In the genomic region with DNA sequence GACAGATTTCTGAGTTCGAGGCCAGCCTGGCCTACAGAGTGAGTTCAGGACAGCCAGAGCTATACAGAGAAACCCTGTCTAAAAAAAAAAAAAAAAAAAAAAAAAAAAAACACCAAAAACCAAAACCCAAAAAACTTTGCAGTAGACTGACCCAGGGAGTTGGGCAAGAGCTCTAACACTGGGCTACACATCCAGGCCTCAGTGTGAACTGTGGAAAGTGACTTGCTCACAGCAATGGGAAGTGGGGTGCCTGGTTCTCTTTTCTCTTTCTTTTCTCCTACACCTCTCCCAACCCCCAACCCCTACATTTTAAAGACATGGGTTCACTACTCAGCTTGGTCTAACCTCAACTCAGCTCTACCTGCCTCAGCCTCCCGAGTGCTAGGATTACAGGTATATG, we compare ENCODE assay signal across 25 mouse cellular contexts. TPM values are rescaled to one million over a fixed set of nuclear protein-coding genes. Genes with fewer than 3 reads are reported as not detected.
DNase-seq lines count a peak whose midpoint lies in the region; ATAC-seq and TF ChIP-seq lines count a peak whose summit lies in the region.
"Had no signal": no experiment of that assay in that cellular context is flagged by ENCODE, and none has a peak within 500 bp of the region (broad histone marks: within the 10 kb centered on the region; RNA-seq: fewer than 3 reads in every experiment).

No protein-coding gene starts in this region.

- H3K4me3 ChIP-seq in heart, embryonic 11.5 days (ENCODE audit: low read depth, low read length): no peak overlapping the region
- H3K4me3 ChIP-seq in lung, postnatal 0 days (ENCODE audit: low read depth, low read length): no peak overlapping the region
- H3K4me3 ChIP-seq in midbrain, embryonic 16.5 days (ENCODE audit: low read depth, low read length): no peak overlapping the region

- H3K4me1 ChIP-seq in heart, embryonic 11.5 days (ENCODE audit: control insufficient read depth, insufficient read depth, low read length): no peaks in the 10 kb centered on the region
- H3K4me1 ChIP-seq in lung, postnatal 0 days (ENCODE audit: insufficient read depth, low read depth, low read length): no peaks in the 10 kb centered on the region
- H3K4me1 ChIP-seq in midbrain, embryonic 16.5 days (ENCODE audit: control insufficient read depth, insufficient read depth, low read length): no peaks in the 10 kb centered on the region

- no peak overlapping the region for H3K4me2 ChIP-seq in heart, embryonic 11.5 days
- H3K4me2 ChIP-seq in lung, postnatal 0 days (replicated peaks; ENCODE audit: low read depth, low read length): no peak overlapping the region
- no peak overlapping the region for H3K4me2 ChIP-seq in midbrain, embryonic 16.5 days (ENCODE audit: low read length)

- no peak overlapping the region for H3K27ac ChIP-seq in heart, embryonic 11.5 days (ENCODE audit: low read depth, low read length)
- H3K27ac ChIP-seq in lung, postnatal 0 days (ENCODE audit: low read length): no peak overlapping the region
- H3K27ac ChIP-seq in midbrain, embryonic 16.5 days (ENCODE audit: low read length): no peak overlapping the region

- H3K9ac ChIP-seq in heart, embryonic 11.5 days (ENCODE audit: low read depth, low read length): no peak overlapping the region
- no peak overlapping the region for H3K9ac ChIP-seq in lung, postnatal 0 days (replicated peaks; ENCODE audit: low read depth)
- H3K9ac ChIP-seq in midbrain, embryonic 16.5 days (ENCODE audit: low read depth, low read length): no peak overlapping the region

- 0 out of 2 replicates have a peak, but pooled peaks have one; percentile 42 for ATAC-seq in common myeloid progenitor, adult 5-6 weeks (replicated peaks; ENCODE audit: low read depth, poor library complexity, severe bottlenecking)
- ATAC-seq in granulocyte monocyte progenitor cell, adult 5-6 weeks (replicated peaks; ENCODE audit: poor library complexity, severe bottlenecking): peak; percentile 80
- peak; percentile 56 for ATAC-seq in megakaryocyte, adult 5-6 weeks (ENCODE audit: poor library complexity, severe bottlenecking)
- peak; percentile 82 for ATAC-seq in megakaryocyte progenitor cell, adult 5-6 weeks (replicated peaks; ENCODE audit: poor library complexity)
- no peak for ATAC-seq in heart, embryonic 11.5 days (replicated peaks; ENCODE audit: insufficient number of reproducible peaks, low FRiP score, low TSS enrichment)
- ATAC-seq in lung, postnatal 0 days: no peak
- ATAC-seq in midbrain, embryonic 16.5 days: no peak
- ATAC-seq: activated CD4-positive, CD25-positive, alpha-beta regulatory T cell, adult 4 months; CD4-positive, CD25-positive, alpha-beta regulatory T cell, adult 4 months; Patski had no signal

- no peaks in the 10 kb centered on the region for H3K36me3 ChIP-seq in heart, embryonic 11.5 days (ENCODE audit: control insufficient read depth, insufficient read depth, low read length)
- no peaks in the 10 kb centered on the region for H3K36me3 ChIP-seq in lung, postnatal 0 days (ENCODE audit: insufficient read depth, low read length)
- H3K36me3 ChIP-seq in midbrain, embryonic 16.5 days (ENCODE audit: control insufficient read depth, insufficient read depth, low read length): no peaks in the 10 kb centered on the region
- H3K36me3 ChIP-seq: G1E had no signal

- no peak for TF ChIP-seq EP300 in lung, postnatal 0 days (IDR thresholded peaks at IDR 0.05)

- H3K27me3 ChIP-seq in heart, embryonic 11.5 days (ENCODE audit: control insufficient read depth, insufficient read depth, low read length): no peaks in the 10 kb centered on the region; the same call in 1 of the 2 replicates
- no peaks in the 10 kb centered on the region for H3K27me3 ChIP-seq in lung, postnatal 0 days (replicated peaks; ENCODE audit: insufficient read depth, low read length)
- H3K27me3 ChIP-seq in midbrain, embryonic 16.5 days (ENCODE audit: control insufficient read depth, insufficient read depth, low read depth, low read length): no peaks in the 10 kb centered on the region
- H3K27me3 ChIP-seq: Patski had no signal

- DNase-seq in lung, postnatal 0 days (ENCODE audit: low spot score): no peak
- no peak for DNase-seq in thymus, postnatal 0 days (ENCODE audit: low spot score)
- DNase-seq: adrenal gland, adult 2 months; adrenal gland, adult 8-10 months; adrenal gland, postnatal 10 days; adrenal gland, postnatal 14 days; adrenal gland, postnatal 25 days; adrenal gland, postnatal 36 days; B cell, adult 2 months; cerebellum, adult 11 months; cerebellum, adult 11-12 months had no signal

- no peaks in the 10 kb centered on the region for H3K9me3 ChIP-seq in heart, embryonic 11.5 days (replicated peaks; ENCODE audit: control insufficient read depth, low read length)
- no peaks in the 10 kb centered on the region for H3K9me3 ChIP-seq in lung, postnatal 0 days (ENCODE audit: low read length)
- no peaks in the 10 kb centered on the region for H3K9me3 ChIP-seq in midbrain, embryonic 16.5 days (replicated peaks; ENCODE audit: control insufficient read depth, low read length, poor library complexity, severe bottlenecking)
- H3K9me3 ChIP-seq: G1E had no signal

- TF ChIP-seq CTCF in lung, postnatal 0 days (IDR thresholded peaks at IDR 0.05): no peak

- WGBS in heart, embryonic 11.5 days (ENCODE audit: insufficient replicate concordance): 72% methylated on average over 2 of the region's 2 CpGs
- 82% methylated on average over 2 of the region's 2 CpGs for WGBS in lung, postnatal 0 days
- WGBS in midbrain, embryonic 16.5 days: 83% methylated on average over 2 of the region's 2 CpGs

RNA-seq across cellular contexts. Expression of gene Cngb1, which starts 44.2 kb away (rescaled TPM):
- total RNA-seq in common myeloid progenitor, adult 5-6 weeks (2017): 2.6 and 5.2 TPM in 2 replicates
- total RNA-seq in granulocyte monocyte progenitor cell, adult 5-6 weeks (2014; fragmentation: Nextera tagmentation): 8.2 and 8.5 TPM in 2 replicates
- 8.6 and 10.0 TPM in 2 replicates for total RNA-seq in granulocyte monocyte progenitor cell, adult 5-6 weeks (2017)
- 0.96 TPM in 1 of 2 replicates, not detected in the other for total RNA-seq in megakaryocyte, adult 5-6 weeks (2015)
- total RNA-seq in megakaryocyte, adult 5-6 weeks (2017): 0.20 TPM in 1 of 2 replicates, not detected in the other
- total RNA-seq in megakaryocyte progenitor cell, adult 5-6 weeks (2015): 6.3 and 9.3 TPM in 2 replicates
- 2.8 and 3.0 TPM in 2 replicates for total RNA-seq in megakaryocyte progenitor cell, adult 5-6 weeks (2017)
- 0.82 TPM in 1 of 2 replicates, not detected in the other for polyA plus RNA-seq in heart, embryonic 11.5 days (2014; fragmentation: Nextera tagmentation; extraction: Ambion mirVana)
- 3.3 and 4.0 TPM in 2 replicates for polyA plus RNA-seq in lung, postnatal 0 days (2015; fragmentation: Nextera tagmentation; extraction: Ambion mirVana)
- 0.67 and 1.2 TPM in 2 replicates for polyA plus RNA-seq in thymus, postnatal 0 days (2015; fragmentation: Nextera tagmentation; extraction: Ambion mirVana)
- 0.51 and 0.67 TPM in 2 replicates for polyA plus RNA-seq in midbrain, embryonic 16.5 days (2015; fragmentation: Nextera tagmentation; extraction: Ambion mirVana)
- total RNA-seq: CH12.LX, MEL had no signal
- polyA plus RNA-seq: G1E had no signal

RNA-seq across cellular contexts. Expression of gene Tepp, which starts 48.2 kb away (rescaled TPM):
- total RNA-seq in common myeloid progenitor, adult 5-6 weeks (2017): not detected in 2 replicates
- not detected in 2 replicates for total RNA-seq in granulocyte monocyte progenitor cell, adult 5-6 weeks (2014; fragmentation: Nextera tagmentation)
- not detected in 2 replicates for total RNA-seq in granulocyte monocyte progenitor cell, adult 5-6 weeks (2017)
- 0.36 TPM in 1 of 2 replicates, not detected in the other for total RNA-seq in megakaryocyte, adult 5-6 weeks (2015)
- total RNA-seq in megakaryocyte, adult 5-6 weeks (2017): not detected in 2 replicates
- total RNA-seq in megakaryocyte progenitor cell, adult 5-6 weeks (2015): not detected in 2 replicates
- 0.68 TPM in 1 of 2 replicates, not detected in the other for total RNA-seq in megakaryocyte progenitor cell, adult 5-6 weeks (2017)
- not detected in 2 replicates for polyA plus RNA-seq in heart, embryonic 11.5 days (2014; fragmentation: Nextera tagmentation; extraction: Ambion mirVana)
- 1.3 and 2.1 TPM in 2 replicates for polyA plus RNA-seq in lung, postnatal 0 days (2015; fragmentation: Nextera tagmentation; extraction: Ambion mirVana)
- polyA plus RNA-seq in thymus, postnatal 0 days (2015; fragmentation: Nextera tagmentation; extraction: Ambion mirVana): 2.7 and 2.8 TPM in 2 replicates
- 2.7 and 2.8 TPM in 2 replicates for polyA plus RNA-seq in midbrain, embryonic 16.5 days (2015; fragmentation: Nextera tagmentation; extraction: Ambion mirVana)
- total RNA-seq: adrenal gland, postnatal 10 days; adrenal gland, postnatal 14 days; adrenal gland, postnatal 4 days; CH12.LX; G1E; MEL had no signal
- polyA plus RNA-seq: activated CD4-positive, CD25-positive, alpha-beta regulatory T cell, adult 4 months; C2C12; CD4-positive, CD25-positive, alpha-beta regulatory T cell, adult 4 months; G1E; Patski had no signal

RNA-seq across cellular contexts. Expression of gene Kifc3, which starts 59.6 kb away (rescaled TPM):
- total RNA-seq in common myeloid progenitor, adult 5-6 weeks (2017): 0.73 and 1.4 TPM in 2 replicates
- 0.26 and 1.1 TPM in 2 replicates for total RNA-seq in granulocyte monocyte progenitor cell, adult 5-6 weeks (2014; fragmentation: Nextera tagmentation)
- total RNA-seq in granulocyte monocyte progenitor cell, adult 5-6 weeks (2017): 3.2 and 4.1 TPM in 2 replicates
- total RNA-seq in megakaryocyte, adult 5-6 weeks (2015): 2.3 and 5.2 TPM in 2 replicates
- total RNA-seq in megakaryocyte, adult 5-6 weeks (2017): 5.4 and 15.1 TPM in 2 replicates
- total RNA-seq in megakaryocyte progenitor cell, adult 5-6 weeks (2015): 0.73 and 0.99 TPM in 2 replicates
- 0.68 and 1.4 TPM in 2 replicates for total RNA-seq in megakaryocyte progenitor cell, adult 5-6 weeks (2017)
- polyA plus RNA-seq in heart, embryonic 11.5 days (2014; fragmentation: Nextera tagmentation; extraction: Ambion mirVana): 5.7 and 10.0 TPM in 2 replicates
- polyA plus RNA-seq in lung, postnatal 0 days (2015; fragmentation: Nextera tagmentation; extraction: Ambion mirVana): 23.7 and 32.4 TPM in 2 replicates
- polyA plus RNA-seq in thymus, postnatal 0 days (2015; fragmentation: Nextera tagmentation; extraction: Ambion mirVana): 8.6 and 8.7 TPM in 2 replicates
- polyA plus RNA-seq in midbrain, embryonic 16.5 days (2015; fragmentation: Nextera tagmentation; extraction: Ambion mirVana): 28.2 and 31.1 TPM in 2 replicates
- polyA plus RNA-seq: CD4-positive, CD25-positive, alpha-beta regulatory T cell, adult 4 months; G1E had no signal

Comparison
In these comparisons a context has a peak if more than half of its experiments do, and no peak if none do; other contexts are left out.
1. ATAC-seq: peak in common myeloid progenitor, adult 5-6 weeks (single experiment), granulocyte monocyte progenitor cell, adult 5-6 weeks (single experiment), megakaryocyte, adult 5-6 weeks (single experiment) and megakaryocyte progenitor cell, adult 5-6 weeks (single experiment); none in heart, embryonic 11.5 days (single experiment), lung, postnatal 0 days (single experiment) and midbrain, embryonic 16.5 days (single experiment).